20 mouse cellular contexts compared by ENCODE assay signal in the genomic region with DNA sequence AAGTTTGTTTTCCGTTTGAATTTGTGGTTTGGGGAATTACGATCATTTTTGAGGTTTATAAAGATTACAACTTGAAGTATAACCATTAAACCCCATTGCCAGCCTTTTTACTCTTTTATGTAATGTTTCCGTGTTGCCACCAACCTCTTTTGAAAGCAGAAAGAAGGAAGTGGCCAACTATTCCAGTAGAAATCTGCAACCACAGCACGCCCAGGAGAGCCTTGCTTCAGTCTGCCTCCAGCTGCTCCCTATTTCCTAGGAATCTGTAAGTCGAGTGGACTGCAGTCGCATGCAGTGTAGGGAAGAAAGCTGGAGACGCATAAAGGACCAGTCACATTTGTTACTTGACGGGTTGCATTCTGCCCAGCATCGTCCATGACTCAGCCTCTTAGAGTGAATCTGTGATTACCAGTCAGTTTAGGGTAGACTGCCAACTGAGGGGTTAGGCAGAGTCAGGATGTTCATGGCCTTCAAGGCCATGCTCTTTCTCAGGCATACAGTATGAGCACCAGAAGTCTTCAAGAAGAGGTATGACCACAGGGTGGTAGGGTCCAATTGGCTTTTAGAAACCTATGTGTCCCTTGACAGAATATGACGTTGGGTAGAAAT. TPM values are rescaled to one million over a fixed set of nuclear protein-coding genes. Genes with fewer than 3 reads are reported as not detected.
DNase-seq lines count a peak whose midpoint lies in the region; ATAC-seq and TF ChIP-seq lines count a peak whose summit lies in the region.
"Had no signal": no experiment of that assay in that cellular context is flagged by ENCODE, and none has a peak within 500 bp of the region (broad histone marks: within the 10 kb centered on the region; RNA-seq: fewer than 3 reads in every experiment).

No protein-coding gene starts in this region.

- 0 out of 2 replicates have a peak, but pooled peaks have one; percentile 47 for ATAC-seq in embryonic facial prominence, embryonic 15.5 days (ENCODE audit: insufficient number of reproducible peaks, low FRiP score, low TSS enrichment, low read depth)
- ATAC-seq: activated CD4-positive, CD25-positive, alpha-beta regulatory T cell, adult 4 months; forebrain, embryonic 13.5 days; hindbrain, embryonic 16.5 days; Patski had no signal

- H3K4me3 ChIP-seq in embryonic facial prominence, embryonic 15.5 days (replicated peaks), result no peak overlapping the region
- no peak overlapping the region for H3K4me3 ChIP-seq in embryonic facial prominence, embryonic 10.5 days
- H3K4me3 ChIP-seq in myocyte, result no peak overlapping the region
- H3K4me3 ChIP-seq: embryonic facial prominence, embryonic 13.5 days; forebrain, embryonic 13.5 days; heart, embryonic 13.5 days; hindbrain, embryonic 12.5 days had no signal

- TF ChIP-seq POLR2A in myocyte (IDR thresholded peaks at IDR 0.05; ENCODE audit: insufficient read length, low read depth), result no peak

- H3K9me3 ChIP-seq in embryonic facial prominence, embryonic 15.5 days (replicated peaks), result no peaks in the 10 kb centered on the region
- no peaks in the 10 kb centered on the region for H3K9me3 ChIP-seq in embryonic facial prominence, embryonic 10.5 days
- H3K9me3 ChIP-seq: embryonic facial prominence, embryonic 13.5 days; forebrain, embryonic 13.5 days; heart, embryonic 13.5 days; hindbrain, embryonic 12.5 days had no signal

- no peaks in the 10 kb centered on the region for H3K4me1 ChIP-seq in embryonic facial prominence, embryonic 15.5 days
- peaks cover 8% of the 10 kb centered on the region for H3K4me1 ChIP-seq in embryonic facial prominence, embryonic 10.5 days

- H3K36me3 ChIP-seq in embryonic facial prominence, embryonic 15.5 days, result no peaks in the 10 kb centered on the region
- no peaks in the 10 kb centered on the region for H3K36me3 ChIP-seq in embryonic facial prominence, embryonic 10.5 days (replicated peaks)
- H3K36me3 ChIP-seq in myocyte (ENCODE audit: control insufficient read depth, insufficient read depth), result no peaks in the 10 kb centered on the region
- H3K36me3 ChIP-seq: embryonic facial prominence, embryonic 13.5 days; heart, embryonic 13.5 days; hindbrain, embryonic 12.5 days had no signal

- WGBS in embryonic facial prominence, embryonic 15.5 days, result 60% methylated on average over 10 of the region's 10 CpGs
- WGBS in embryonic facial prominence, embryonic 10.5 days, result 85% methylated on average over 10 of the region's 10 CpGs

- no peaks in the 10 kb centered on the region for H3K27me3 ChIP-seq in embryonic facial prominence, embryonic 15.5 days
- no peaks in the 10 kb centered on the region for H3K27me3 ChIP-seq in embryonic facial prominence, embryonic 10.5 days (replicated peaks; ENCODE audit: low read depth, poor library complexity, severe bottlenecking)
- no peaks in the 10 kb centered on the region for H3K27me3 ChIP-seq in myocyte (ENCODE audit: control insufficient read depth, insufficient read depth, insufficient read length)
- H3K27me3 ChIP-seq: CH12.LX; embryonic facial prominence, embryonic 13.5 days; forebrain, embryonic 13.5 days; heart, embryonic 13.5 days; hindbrain, embryonic 12.5 days; Patski had no signal

- H3K4me2 ChIP-seq in embryonic facial prominence, embryonic 15.5 days (replicated peaks), result no peak overlapping the region
- peak overlapping the region; percentile 58 for H3K4me2 ChIP-seq in myocyte (ENCODE audit: low read depth)
- H3K4me2 ChIP-seq: embryonic facial prominence, embryonic 13.5 days; forebrain, embryonic 13.5 days; heart, embryonic 13.5 days; hindbrain, embryonic 12.5 days had no signal

- DNase-seq in embryonic facial prominence, embryonic 10.5 days (ENCODE audit: low spot score), result no peak
- DNase-seq in lung, postnatal 36 days, result peak; percentile 15
- DNase-seq in lung, adult 18-20 months, result no peak
- no peak for DNase-seq in embryo, embryonic 10.5 days (ENCODE audit: low spot score)
- no peak for DNase-seq in layer of hippocampus, postnatal 25 days (ENCODE audit: extremely low spot score in 1 of 2, low spot score in 1 of 2)
- DNase-seq: cerebellum, adult 11 months; cerebellum, adult 8-10 months; cerebellum, postnatal 14 days; gastrocnemius, postnatal 10 days; heart, postnatal 36 days had no signal

- H3K79me2 ChIP-seq in myocyte (ENCODE audit: control insufficient read depth, insufficient read depth), result no peaks in the 10 kb centered on the region

- no peak overlapping the region for H3ac ChIP-seq in myocyte (ENCODE audit: control insufficient read depth, insufficient read length)

- no peak overlapping the region for H3K9ac ChIP-seq in embryonic facial prominence, embryonic 15.5 days
- H3K9ac ChIP-seq: embryonic facial prominence, embryonic 13.5 days; forebrain, embryonic 13.5 days; heart, embryonic 13.5 days; hindbrain, embryonic 12.5 days had no signal

- no peak overlapping the region for H3K27ac ChIP-seq in embryonic facial prominence, embryonic 15.5 days (replicated peaks)
- H3K27ac ChIP-seq in embryonic facial prominence, embryonic 10.5 days (replicated peaks), result no peak overlapping the region
- H3K27ac ChIP-seq: embryonic facial prominence, embryonic 13.5 days; forebrain, embryonic 13.5 days; heart, embryonic 13.5 days; hindbrain, embryonic 12.5 days had no signal

TF ChIP-seq in myocyte, 11 proteins besides CTCF, POLR2A, EP300 and RAD21:
- TF ChIP-seq MYOD1 (IDR thresholded peaks at IDR 0.05; ENCODE audit: control insufficient read depth in 1 of 3, insufficient read length in 2 of 3, low read depth in 2 of 3) (peak in 2 of 3 experiments; percentile 19 to 27), TCF12 (IDR thresholded peaks at IDR 0.05; ENCODE audit: insufficient read depth, poor library complexity, severe bottlenecking) (no peak)

RNA-seq across cellular contexts. Expression of a gene that starts 43.8 kb away (rescaled TPM):
- polyA plus RNA-seq in embryonic facial prominence, embryonic 15.5 days (2015; fragmentation: Nextera tagmentation; extraction: Ambion mirVana), result 18.4 and 22.8 TPM in 2 replicates
- 12.7 and 15.3 TPM in 2 replicates for polyA plus RNA-seq in embryonic facial prominence, embryonic 10.5 days (2016; fragmentation: Nextera tagmentation; extraction: Ambion mirVana)
- 4.0 TPM for polyA plus RNA-seq in myocyte (2012; fragmentation: generic; extraction: Trizol)
- 10 to 100 TPM; 27.6 to 28.6 TPM for total RNA-seq in layer of hippocampus, postnatal 25 days (2021)
